Mouse (Mus musculus): ENCODE data around the gene Vmn2r74.

Gene Vmn2r74

GRCm38 (mm10) chr7:85961529-85961928 is at the start of gene Vmn2r74:
Gene Vmn2r74 (minus strand): TSS chr7:85961629.
- DNase-seq (ENCODE audit: extremely low spot score), result no peak

GRCm38 (mm10) chr7:86007533-86007932 is 46.1 kb upstream of the Vmn2r74 start:
- no peak for DNase-seq (ENCODE audit: extremely low spot score)

Measured in embryo, embryonic 9.5 days (tissue).